Mouse (Mus musculus) cerebellum, adult 2 months (tissue): ENCODE measurements around the gene Ttc12. TPM values are rescaled to one million over a fixed set of nuclear protein-coding genes. Genes with fewer than 3 reads are reported as not detected.

Experiments used
- DNase-seq, 2 experiments: peaks; one replicate each; pipeline ENCODE4 v3.0.0; 2021
- H3K27ac ChIP-seq: fragments of 200-500 bp; 2 replicates; pipeline ENCODE4 v1.5.1; 2012; ENCODE audit warnings: low read length, control low read depth, inconsistent platforms; ENCODE audit not compliant: insufficient read depth
- H3K27me3 ChIP-seq: fragments of 200-500 bp; 2 replicates; pipeline ENCODE4 v1.6.1; 2012; ENCODE audit warnings: inconsistent platforms, mild to moderate bottlenecking, low read length, moderate library complexity; ENCODE audit not compliant: control insufficient read depth, insufficient read depth
- H3K4me1 ChIP-seq: fragments of 200-500 bp; 2 replicates; pipeline ENCODE4 v1.6.1; 2011; ENCODE audit warnings: low read length; ENCODE audit not compliant: control insufficient read depth, insufficient read depth
- H3K4me3 ChIP-seq: fragments of 200-500 bp; replicated peaks from 2 replicates; pipeline ENCODE3; 2011; ENCODE audit warnings: mild to moderate bottlenecking, low read depth, low read length, control low read depth; ENCODE audit not compliant: insufficient read depth
- CTCF ChIP-seq: fragments of 200-500 bp; IDR thresholded peaks from 2 replicates; pipeline ENCODE4 v1.5.1; 2011; ENCODE audit warnings: low read depth, mild to moderate bottlenecking, control low read depth, low read length, moderate library complexity, borderline replicate concordance; ENCODE audit not compliant: insufficient read depth
- POLR2A ChIP-seq: fragments of 200-500 bp; IDR thresholded peaks from 2 replicates; pipeline ENCODE4 v1.6.1; 2011; ENCODE audit warnings: low read length, control low read depth, borderline replicate concordance; ENCODE audit not compliant: insufficient read depth
- WGBS: fragments of 180-500 bp; shearing (Covaris S2); methylation state at CpG from one replicate; pipeline ENCODE4 v1.1.7; 2018; 5-methylcytosine and 5-hydroxymethylcytosine counted together
- polyA plus RNA-seq: library from polyadenylated mRNA; depleted of rRNA; stranded (reverse); fragments of >200 nt; gene quantifications from 2 replicates; pipeline ENCODE4 v1.2.3, GENCODE M21; 2012

The Ttc12 gene
- polyA plus RNA-seq, 1 experiment: 3.3 TPM

- no peaks in the 10 kb centered on the region for H3K27me3 ChIP-seq
- 85% methylated on average over 7 of the region's 7 CpGs for WGBS
- no peaks in the 10 kb centered on the region for H3K4me1 ChIP-seq
- DNase-seq: no peak
- no peak overlapping the region for H3K27ac ChIP-seq
- no peak overlapping the region for H3K4me3 ChIP-seq
- TF ChIP-seq CTCF (no peak), POLR2A (no peak)
Observed at GRCm38 (mm10) chr9:49488258-49488657, 2.2 kb upstream of the Ttc12 start.

GRCm38 (mm10) chr9:49487657-49487943 is 1.6 kb upstream of the Ttc12 start:
- 86% methylated on average over 6 of the region's 6 CpGs for WGBS
- Histone ChIP-seq H3K27me3 (no peaks in the 10 kb centered on the region), H3K4me3 (no peak overlapping the region), H3K27ac (no peak overlapping the region), H3K4me1 (no peaks in the 10 kb centered on the region)
- DNase-seq: no peak
- no peak for TF ChIP-seq POLR2A
- TF ChIP-seq CTCF: no peak

- WGBS: 83% methylated on average over 9 of the region's 9 CpGs
- H3K27ac ChIP-seq: no peak overlapping the region
Observed at GRCm38 (mm10) chr9:49486805-49487656, 1.0 kb upstream of the Ttc12 start.

GRCm38 (mm10) chr9:49485250-49485891 is 654 bp downstream of the Ttc12 start:
- no peaks in the 10 kb centered on the region for H3K27me3 ChIP-seq
- TF ChIP-seq CTCF (peak; percentile 59; the same call in 1 of the 2 replicates), POLR2A (no peak)
- H3K27ac ChIP-seq: no peak overlapping the region
- DNase-seq: peak in 1 of 2 experiments; percentile 34
- peak overlapping the region; percentile 63 for H3K4me3 ChIP-seq
- WGBS: 6% methylated on average over 21 of the region's 21 CpGs
- H3K4me1 ChIP-seq: no peaks in the 10 kb centered on the region

More at GRCm38 (mm10) chr9:49486805-49487656, 1.0 kb upstream of the Ttc12 start:
- Histone ChIP-seq H3K27me3 (no peaks in the 10 kb centered on the region), H3K4me3 (no peak overlapping the region), H3K4me1 (no peaks in the 10 kb centered on the region)
- TF ChIP-seq POLR2A (no peak), CTCF (no peak)
- DNase-seq: no peak

- DNase-seq: no peak
- no peak for TF ChIP-seq CTCF
- TF ChIP-seq POLR2A: no peak
- H3K4me1 ChIP-seq: no peaks in the 10 kb centered on the region
- no peaks in the 10 kb centered on the region for H3K27me3 ChIP-seq
- H3K27ac ChIP-seq: no peak overlapping the region
- 50% methylated on average over 10 of the region's 10 CpGs for WGBS
- no peak overlapping the region for H3K4me3 ChIP-seq
Observed at GRCm38 (mm10) chr9:49483316-49483715, 2.7 kb downstream of the Ttc12 start.

- Histone ChIP-seq H3K4me3 (no peak overlapping the region), H3K27ac (no peak overlapping the region), H3K4me1 (no peaks in the 10 kb centered on the region), H3K27me3 (no peaks in the 10 kb centered on the region)
- WGBS: 79% methylated on average over 11 of the region's 11 CpGs
- DNase-seq: no peak
- no peak for TF ChIP-seq CTCF
- TF ChIP-seq POLR2A: no peak
Observed at GRCm38 (mm10) chr9:49472126-49472525, 13.9 kb downstream of the Ttc12 start.

- H3K4me1 ChIP-seq: no peaks in the 10 kb centered on the region
- H3K4me3 ChIP-seq: no peak overlapping the region
- WGBS: 7% methylated on average over 6 of the region's 6 CpGs
- no peak overlapping the region for H3K27ac ChIP-seq
- H3K27me3 ChIP-seq: no peaks in the 10 kb centered on the region
- no peak for TF ChIP-seq CTCF
- TF ChIP-seq POLR2A: no peak
- no peak for DNase-seq
Observed at GRCm38 (mm10) chr9:49470946-49471345, 15.1 kb downstream of the Ttc12 start.

GRCm38 (mm10) chr9:49470006-49470405 is 16.0 kb downstream of the Ttc12 start:
- Histone ChIP-seq H3K4me1 (no peaks in the 10 kb centered on the region), H3K27ac (no peak overlapping the region), H3K4me3 (no peak overlapping the region), H3K27me3 (no peaks in the 10 kb centered on the region)
- WGBS: 93% methylated on average over 19 of the region's 19 CpGs
- TF ChIP-seq CTCF: no peak
- no peak for TF ChIP-seq POLR2A
- no peak for DNase-seq
